Mouse (Mus musculus): Measurements from ENCODE around the gene Hadhb. TPM values are rescaled to one million over a fixed set of nuclear protein-coding genes. Genes with fewer than 3 reads are reported as not detected.

Gene Hadhb
- 337 TPM for polyA plus RNA-seq (2014; fragmentation: Illumina TruSeq; extraction: RNeasy Lipid Tissue Mini Kit (QIAGEN cat#74804); ENCODE audit: low read depth, low replicate concordance)

DNA sequence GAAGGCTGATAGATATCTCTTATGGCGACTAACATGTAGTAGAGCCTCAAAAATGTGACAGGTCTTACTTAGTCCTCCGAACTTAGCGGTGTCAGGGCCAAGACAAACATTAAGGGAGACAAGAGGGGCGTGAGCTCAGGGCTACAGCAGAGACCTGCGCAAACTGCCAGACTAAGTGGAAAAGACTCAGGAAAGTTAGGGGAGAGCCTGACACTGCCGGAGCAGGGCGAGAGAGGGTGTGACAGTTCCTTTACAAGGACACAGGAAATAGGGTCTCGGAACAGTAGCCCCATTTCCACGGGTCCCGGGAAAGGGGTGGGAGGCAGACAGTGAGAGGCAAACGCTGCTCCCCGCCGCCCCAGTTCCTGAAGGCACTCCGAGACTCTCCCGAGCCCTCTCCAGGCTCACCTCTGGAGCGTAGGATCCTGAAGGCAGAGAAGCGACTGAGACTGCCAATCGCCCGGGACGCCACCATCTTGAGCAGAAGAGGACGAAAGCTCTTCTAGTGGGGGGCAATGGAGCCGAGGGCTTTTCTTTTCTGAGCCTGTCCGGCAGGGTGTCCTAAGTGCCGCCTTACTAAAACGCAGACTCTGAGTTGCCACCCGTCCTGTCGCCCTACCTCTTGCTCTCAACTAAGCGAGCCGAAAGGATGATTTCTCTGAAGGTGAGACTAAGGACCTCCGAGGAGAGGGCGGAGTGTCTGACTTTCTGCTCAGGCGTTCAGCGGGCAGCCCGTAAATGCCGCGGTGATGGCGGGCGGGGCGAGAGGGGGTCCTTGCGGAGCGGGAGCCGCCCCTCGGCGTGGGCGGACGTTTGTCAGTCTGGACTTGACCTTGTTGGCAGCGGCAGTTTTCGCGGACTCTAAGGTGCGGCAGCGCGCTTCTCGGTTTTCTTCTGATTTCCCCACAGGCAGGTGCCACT, at the start of gene Hadhb, which contains the start of gene Hadha:
Gene Hadhb, plus strand, starts transcription at position 775 of the 921 bp plus-strand sequence.
Gene Hadha, minus strand, starts transcription at position 689 of the 921 bp plus-strand sequence.

DNA sequence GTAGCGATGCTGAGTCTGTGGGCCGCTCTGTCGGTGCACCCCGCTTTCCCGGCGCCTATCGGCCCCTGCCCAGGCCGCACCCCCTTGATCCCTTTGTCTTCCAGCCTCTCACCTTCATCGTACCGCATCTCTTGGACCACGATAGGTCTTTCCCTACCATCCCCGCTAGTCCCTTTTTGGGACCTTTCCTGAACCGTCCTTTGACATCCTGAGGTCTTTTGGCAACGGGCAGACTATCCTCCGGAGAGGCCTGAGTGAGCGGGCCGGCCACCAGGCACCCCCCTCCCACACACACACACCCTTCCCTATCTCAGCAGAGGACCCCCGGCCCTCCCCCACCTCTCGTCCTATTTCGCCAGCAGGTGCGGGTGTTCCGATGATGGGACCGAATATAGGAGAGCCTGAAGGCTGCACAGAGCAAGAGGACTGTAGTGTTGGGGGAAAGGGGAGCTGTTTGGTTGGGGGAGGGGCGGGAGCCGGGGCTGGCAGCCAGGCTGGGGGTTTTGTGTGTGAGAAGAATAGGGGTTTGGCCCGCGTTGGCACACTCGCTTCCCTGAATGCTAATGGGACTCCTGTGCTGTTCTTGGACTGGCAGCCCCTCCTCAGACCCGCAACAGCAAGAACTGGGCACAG, 49.3 kb upstream of the Hadhb start, which contains the start of gene 3110082J24Rik:
Gene 3110082J24Rik, minus strand, starts transcription at position 419 of the 633 bp plus-strand sequence.

DNA sequence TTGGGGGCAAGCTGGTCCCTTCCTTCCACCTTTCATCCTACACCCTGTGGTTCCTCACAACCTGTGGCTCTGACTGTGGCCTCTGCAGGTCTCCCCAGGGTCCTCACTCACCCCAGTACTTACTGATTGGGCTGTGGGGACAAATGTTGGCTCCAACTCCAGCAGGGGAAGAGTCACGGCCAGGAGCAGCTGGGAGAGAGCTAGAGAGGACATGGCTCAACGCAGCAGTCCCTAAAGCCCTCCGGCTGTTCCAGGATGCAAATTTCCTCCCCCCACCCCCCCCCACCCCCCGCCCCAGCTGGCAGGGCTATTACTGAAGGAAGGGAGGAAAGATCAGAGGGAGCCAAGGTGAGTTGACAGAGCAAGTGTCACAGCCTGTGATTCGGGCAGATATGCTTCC, 50.4 kb downstream of the Hadhb start, which contains the start of gene Adgrf3:
Gene Adgrf3, minus strand, starts transcription at position 230 of the 400 bp plus-strand sequence.

DNA sequence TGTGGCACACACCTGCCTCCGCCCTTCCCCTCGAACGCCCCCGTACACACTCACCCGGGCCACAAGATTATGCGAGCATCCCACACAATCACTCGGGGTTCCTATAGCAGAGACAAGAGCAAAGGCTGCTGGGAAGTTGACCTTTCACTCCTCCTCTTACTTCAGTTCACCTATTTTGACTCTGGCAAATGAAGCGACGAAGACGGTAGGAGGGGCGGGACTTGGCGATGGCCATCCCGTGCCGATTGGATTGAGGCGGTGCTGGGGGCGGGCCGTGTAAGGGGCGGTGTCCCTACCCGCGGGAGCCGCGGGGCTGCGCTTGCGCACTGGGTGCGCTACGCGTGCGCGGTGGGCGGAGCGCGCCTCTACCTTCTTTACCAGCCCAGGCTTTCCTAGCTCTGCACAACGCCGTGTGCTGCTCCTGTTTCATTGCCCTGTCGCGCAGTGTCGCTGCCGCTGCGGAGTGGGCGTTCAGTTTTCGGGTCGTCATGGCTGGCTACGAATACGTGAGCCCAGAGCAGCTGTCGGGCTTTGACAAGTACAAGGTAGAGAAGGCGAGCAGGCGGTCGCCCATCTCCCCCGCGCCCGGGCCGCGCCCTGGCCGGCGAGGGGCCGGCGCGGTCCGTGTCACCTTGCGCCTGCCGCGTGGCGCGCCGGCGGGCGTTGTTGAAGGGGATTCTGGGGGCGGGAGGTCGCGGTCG, 77.4 kb downstream of the Hadhb start, which contains the start of gene Selenoi:
Gene Selenoi, plus strand, starts transcription at position 311 of the 701 bp plus-strand sequence.

Other genes with a start within 250 kb of the Hadhb start
- gene Il6, start 142.1 kb upstream of the Hadhb start, polyA plus RNA-seq (2014; fragmentation: Illumina TruSeq; extraction: RNeasy Lipid Tissue Mini Kit (QIAGEN cat#74804); ENCODE audit: low read depth, low replicate concordance) = not detected
- 5.3 TPM for gene Tyms, start 81.6 kb upstream of the Hadhb start, polyA plus RNA-seq (2014; fragmentation: Illumina TruSeq; extraction: RNeasy Lipid Tissue Mini Kit (QIAGEN cat#74804); ENCODE audit: low read depth, low replicate concordance)
- gene Garem2, start 50.1 kb upstream of the Hadhb start, polyA plus RNA-seq (2014; fragmentation: Illumina TruSeq; extraction: RNeasy Lipid Tissue Mini Kit (QIAGEN cat#74804); ENCODE audit: low read depth, low replicate concordance) = 0.08 TPM
- not detected for gene 3110082J24Rik, start 49.2 kb upstream of the Hadhb start, polyA plus RNA-seq (2014; fragmentation: Illumina TruSeq; extraction: RNeasy Lipid Tissue Mini Kit (QIAGEN cat#74804); ENCODE audit: low read depth, low replicate concordance)
- gene Hadha, start 86 bp upstream of the Hadhb start, polyA plus RNA-seq (2014; fragmentation: Illumina TruSeq; extraction: RNeasy Lipid Tissue Mini Kit (QIAGEN cat#74804); ENCODE audit: low read depth, low replicate concordance) = 220 TPM
- gene Adgrf3, start 50.5 kb downstream of the Hadhb start, polyA plus RNA-seq (2014; fragmentation: Illumina TruSeq; extraction: RNeasy Lipid Tissue Mini Kit (QIAGEN cat#74804); ENCODE audit: low read depth, low replicate concordance) = 4.8 TPM
- 69.2 TPM for gene Selenoi, start 77.3 kb downstream of the Hadhb start, polyA plus RNA-seq (2014; fragmentation: Illumina TruSeq; extraction: RNeasy Lipid Tissue Mini Kit (QIAGEN cat#74804); ENCODE audit: low read depth, low replicate concordance)
- gene Drc1, start 126.1 kb downstream of the Hadhb start, polyA plus RNA-seq (2014; fragmentation: Illumina TruSeq; extraction: RNeasy Lipid Tissue Mini Kit (QIAGEN cat#74804); ENCODE audit: low read depth, low replicate concordance) = 61.7 TPM